Mouse (Mus musculus): ENCODE results near the gene Tcf20.
"Not testable (repeated sequence)": the region's sequence is repeated elsewhere in the genome, so short reads cannot be mapped to it uniquely, and the experiment has no call there.

Tcf20 gene

DNA sequence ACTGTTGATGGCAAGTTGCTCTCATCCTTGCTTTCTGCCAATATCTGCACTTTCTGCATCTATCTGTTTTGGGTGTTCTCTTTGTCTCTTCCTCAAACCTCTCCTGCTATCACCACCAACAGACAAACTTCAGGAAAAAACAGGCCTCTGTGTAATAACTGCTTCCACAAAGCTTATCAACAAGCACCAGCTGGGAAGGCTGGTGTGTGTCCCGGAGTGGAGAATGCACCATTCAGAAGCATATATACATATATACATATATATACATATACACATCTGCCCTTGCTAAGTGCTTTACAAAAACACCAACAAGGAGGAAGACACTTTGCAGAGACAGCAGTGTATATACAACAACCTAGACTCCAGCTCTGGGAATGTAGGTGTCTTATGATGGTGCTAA is 177.1 kb downstream of the Tcf20 start:
- DNase-seq (ENCODE audit: extremely low spot score), result no peak

- no peak for DNase-seq (ENCODE audit: extremely low spot score)
Measured at GRCm38 (mm10) chr15:82809511-82809910, 178.2 kb downstream of the Tcf20 start.

DNA sequence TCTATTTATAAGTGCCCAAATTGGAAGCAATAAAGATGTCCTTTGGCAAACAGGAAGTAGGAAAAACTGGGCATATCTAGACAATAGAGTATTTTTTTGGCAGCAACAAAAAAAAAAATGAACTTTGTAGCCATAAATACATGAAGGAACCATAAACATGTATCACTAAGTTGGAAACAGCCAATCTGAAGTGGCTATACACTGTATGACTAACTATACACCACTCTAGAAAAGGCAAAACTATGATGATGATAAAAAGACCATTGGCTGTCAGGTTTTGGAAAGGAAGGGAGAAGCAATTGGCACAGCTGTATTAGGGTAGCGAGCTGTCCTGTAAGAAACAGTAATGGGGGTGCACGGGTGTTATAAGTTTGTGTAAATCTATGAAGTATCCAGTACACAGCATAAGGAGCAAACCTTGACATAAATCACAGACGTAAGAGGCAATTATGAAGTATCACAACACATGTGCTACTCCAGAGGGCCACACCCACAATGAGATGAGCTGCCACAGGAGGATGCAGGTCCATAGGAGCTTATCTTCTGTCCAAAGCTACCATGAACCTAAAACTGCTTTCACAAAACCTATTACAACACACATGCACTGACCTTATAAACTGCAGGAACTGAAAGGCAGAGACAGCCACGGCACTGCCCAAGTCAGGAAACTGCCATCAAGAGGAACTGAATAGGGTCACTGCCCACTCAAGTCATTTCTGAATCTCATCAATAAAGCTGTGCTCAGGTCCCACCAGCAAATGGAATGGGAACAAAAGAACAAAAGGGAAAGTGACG is 180.5 kb downstream of the Tcf20 start:
- no peak for DNase-seq (ENCODE audit: extremely low spot score)

DNA sequence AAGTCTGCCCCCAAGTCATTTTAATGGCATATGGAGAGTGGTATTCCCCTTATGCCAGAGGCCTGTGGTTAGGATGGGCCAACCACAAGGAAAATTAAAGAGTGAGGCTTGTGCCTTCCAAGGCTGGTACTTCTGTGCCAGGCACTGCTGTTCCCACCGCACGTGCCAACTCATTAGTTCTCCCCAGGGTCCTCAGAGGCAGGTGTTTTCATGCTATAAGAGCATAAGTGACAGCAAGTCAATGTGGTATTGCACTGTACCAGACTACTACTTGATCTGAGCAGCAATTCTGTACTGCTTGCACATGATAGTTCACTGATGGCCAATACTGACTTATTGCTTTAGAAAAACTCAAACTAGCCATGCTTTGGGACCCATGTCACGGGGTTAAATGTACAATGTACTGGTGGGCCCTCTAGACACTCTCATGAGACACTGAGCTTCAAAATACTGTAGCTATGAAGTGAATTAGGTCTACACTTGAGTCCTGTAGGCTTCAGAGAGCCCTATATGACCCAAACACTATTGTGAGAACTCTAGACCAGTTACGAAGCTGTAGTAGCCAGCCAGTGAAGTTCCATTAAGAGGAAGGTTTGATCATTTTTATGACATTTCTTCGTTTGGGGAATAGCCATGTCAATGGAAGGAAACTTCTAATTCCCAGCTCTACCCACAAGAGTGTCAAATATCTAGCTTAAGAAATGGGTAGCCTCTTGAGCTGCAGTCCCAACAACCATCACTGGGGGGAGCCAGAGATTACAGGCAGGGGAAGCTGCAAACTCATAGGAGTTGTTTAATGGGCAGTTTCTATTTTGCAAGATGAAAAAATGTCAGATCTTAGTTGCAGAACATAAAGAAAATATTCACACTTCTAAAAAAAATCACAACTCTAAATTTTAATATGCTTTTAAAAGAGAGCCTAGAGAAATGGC is 182.7 kb downstream of the Tcf20 start:
- peak; percentile 73 for DNase-seq (ENCODE audit: extremely low spot score)

- DNase-seq (ENCODE audit: extremely low spot score), result no peak
Measured at GRCm38 (mm10) chr15:82795936-82796440, 191.7 kb downstream of the Tcf20 start.

DNA sequence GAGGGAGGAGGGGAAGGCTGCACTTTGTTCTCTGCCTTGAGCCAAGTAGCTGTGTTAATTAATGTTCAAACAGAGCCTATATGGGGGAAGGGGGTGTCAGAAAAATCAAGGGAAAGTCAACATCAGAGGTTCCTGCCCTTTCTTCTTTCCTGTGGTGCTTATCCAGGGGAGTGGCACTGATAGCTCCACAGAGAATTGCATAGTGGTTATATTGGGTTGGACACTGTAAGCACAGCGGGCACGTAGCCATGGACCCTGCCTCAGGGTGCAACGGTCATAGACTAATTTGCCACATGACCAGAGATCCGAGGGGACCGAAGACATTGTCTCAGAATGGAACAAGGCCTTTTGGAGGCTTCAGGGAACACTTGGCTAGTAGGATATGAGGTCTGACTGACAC is 193.4 kb downstream of the Tcf20 start, which contains the start of gene Cyp2d26:
TSS of gene Cyp2d26 (minus strand) at position 18 of the 400 bp plus-strand sequence.
- DNase-seq (ENCODE audit: extremely low spot score), result no peak

GRCm38 (mm10) chr15:82793868-82794267 is 193.8 kb downstream of the Tcf20 start:
- no peak for DNase-seq (ENCODE audit: extremely low spot score)

GRCm38 (mm10) chr15:82793454-82793853 is 194.2 kb downstream of the Tcf20 start:
- DNase-seq (ENCODE audit: extremely low spot score), result no peak

GRCm38 (mm10) chr15:82792566-82792965 is 195.1 kb downstream of the Tcf20 start:
- DNase-seq (ENCODE audit: extremely low spot score), result no peak

DNA sequence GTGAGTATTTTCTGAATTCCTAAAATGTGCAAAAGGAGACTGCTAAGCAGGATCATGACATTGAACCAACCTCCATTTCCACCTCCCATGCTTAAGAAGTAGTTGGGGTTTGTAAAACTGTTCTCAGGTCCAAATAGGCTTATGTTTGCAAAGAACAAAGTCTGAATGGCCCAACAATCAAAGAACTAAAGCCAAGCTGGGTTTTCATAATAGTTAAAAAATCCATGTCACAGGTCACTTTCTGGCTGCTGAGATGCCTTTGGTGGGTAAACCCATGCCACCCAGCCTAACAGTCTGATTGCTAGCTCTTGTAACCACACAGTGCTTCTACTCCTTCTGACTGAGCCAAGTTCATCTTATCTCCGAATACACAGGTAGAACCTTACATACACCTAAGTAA is 203.1 kb downstream of the Tcf20 start:
- DNase-seq (ENCODE audit: extremely low spot score), result no peak

GRCm38 (mm10) chr15:82783800-82784199 is 203.9 kb downstream of the Tcf20 start:
- no peak for DNase-seq (ENCODE audit: extremely low spot score)

- DNase-seq (ENCODE audit: extremely low spot score), result not testable (repeated sequence)
Measured at GRCm38 (mm10) chr15:82777856-82778255, 209.8 kb downstream of the Tcf20 start.

GRCm38 (mm10) chr15:82765943-82766342 is 221.7 kb downstream of the Tcf20 start:
- no peak for DNase-seq (ENCODE audit: extremely low spot score)

DNA sequence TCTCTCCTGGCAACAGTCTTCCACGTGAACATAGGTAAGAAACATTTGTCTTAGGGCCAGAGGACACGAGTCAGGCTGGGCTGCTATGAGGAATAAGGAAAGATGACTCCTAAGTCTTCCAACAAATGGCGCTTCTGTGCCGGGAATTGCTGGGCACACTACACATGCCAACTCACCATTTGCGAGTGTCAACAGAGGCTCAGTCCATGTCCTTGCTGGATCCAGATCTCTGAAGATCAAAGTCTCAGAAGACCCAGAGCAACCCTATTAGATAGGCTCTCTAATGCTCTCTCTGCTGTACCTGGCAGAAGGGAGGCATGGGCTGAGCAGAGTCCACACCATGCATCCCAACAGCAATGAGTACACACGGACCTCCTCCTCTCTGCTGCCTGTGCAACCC is 222.8 kb downstream of the Tcf20 start:
- no peak for DNase-seq (ENCODE audit: extremely low spot score)

DNA sequence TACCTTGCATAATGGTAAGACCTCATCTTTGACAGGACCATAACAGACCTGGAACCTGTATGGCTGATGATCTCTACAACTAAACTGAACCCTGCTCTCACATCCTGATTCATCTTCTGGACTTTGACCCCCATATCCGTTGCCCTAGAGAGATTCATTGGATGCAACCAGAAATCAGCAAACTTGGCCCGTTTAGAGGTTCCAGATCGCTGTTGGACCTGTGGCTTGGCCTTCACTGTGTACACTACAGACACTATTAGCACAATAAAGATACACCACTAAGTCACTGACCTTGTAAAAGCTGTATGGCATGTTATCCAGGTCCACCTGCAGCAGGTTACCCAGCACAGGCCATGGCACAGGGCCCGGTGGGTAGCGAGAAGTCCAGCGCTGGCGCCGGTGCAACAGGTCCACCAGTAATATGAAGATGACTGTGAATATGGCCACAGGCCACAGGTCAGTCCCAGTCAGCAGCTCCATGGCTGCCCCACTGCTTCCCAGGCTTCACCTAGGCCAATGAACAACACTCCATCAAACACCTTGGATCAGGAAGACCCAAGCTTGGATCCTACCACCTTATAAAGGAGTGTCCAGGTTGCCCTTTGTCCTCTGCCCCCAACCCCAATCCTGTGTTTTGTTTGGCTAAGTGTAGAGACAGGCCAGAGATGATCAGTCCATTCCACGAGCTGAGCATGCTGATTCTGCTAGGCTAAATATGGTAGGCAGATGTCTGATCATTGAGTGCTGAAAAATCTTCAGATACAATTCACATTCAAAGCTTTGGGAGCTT is 223.8 kb downstream of the Tcf20 start, which contains the start of gene Cyp2d40:
TSS of gene Cyp2d40 (minus strand) at position 553 of the 790 bp plus-strand sequence.
- DNase-seq (ENCODE audit: extremely low spot score), result no peak
